ENCODE assay signal across 10 mouse cellular contexts in the genomic region with DNA sequence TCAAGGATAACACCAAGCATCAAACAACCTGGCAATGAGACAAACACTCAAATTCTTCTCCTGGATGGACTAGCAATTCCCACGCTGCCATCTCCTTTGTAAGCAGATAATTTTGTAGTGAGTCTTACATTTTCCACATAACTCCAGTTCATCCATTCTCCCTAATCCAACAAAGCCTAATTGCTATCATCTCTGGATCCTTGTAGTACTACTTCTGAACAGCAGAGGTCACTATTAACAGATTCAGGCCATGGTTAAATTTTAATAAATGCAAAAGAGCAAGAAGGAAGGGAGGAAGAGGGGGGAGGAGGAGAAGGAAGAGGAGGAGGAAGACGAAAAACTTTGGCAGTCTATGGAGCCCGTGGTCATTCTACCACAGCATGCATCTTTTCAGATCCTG.
DNase-seq lines count a peak whose midpoint lies in the region; ATAC-seq and TF ChIP-seq lines count a peak whose summit lies in the region.
"Had no signal": no experiment of that assay in that cellular context is flagged by ENCODE, and none has a peak within 500 bp of the region (broad histone marks: within the 10 kb centered on the region; RNA-seq: fewer than 3 reads in every experiment).

No protein-coding gene starts in this region.

- no peak overlapping the region for H3K4me3 ChIP-seq in gastrocnemius, adult 2 months
- H3K4me3 ChIP-seq: hindbrain, embryonic 12.5 days; liver, embryonic 15.5 days had no signal

- intact Hi-C loops in gastrocnemius, adult 2 months (cut with DNase I): loop anchor here (1.0 kb wide), 1 partner anchor 706 kb away; no protein-coding TSS in a partner anchor
- intact Hi-C loops in gastrocnemius, postnatal 14 days (cut with DNase I; ENCODE audit: low total_unique reads): loop anchor here (2.0 to 10.0 kb wide), 2 partner anchors 337 to 711 kb away; no protein-coding TSS in a partner anchor
- intact Hi-C loops in left cerebral cortex, postnatal 14 days (cut with DNase I): loop anchor here (2.0 to 5.0 kb wide), 2 partner anchors 345 to 709 kb away; no protein-coding TSS in a partner anchor

- no peak for DNase-seq in gastrocnemius, adult 2 months
- no peak for DNase-seq in gastrocnemius, postnatal 14 days
- peak; percentile 15 to 61 for DNase-seq in left cerebral cortex, postnatal 14 days (ENCODE audit: low spot score in 2 of 2)
- DNase-seq in left cerebral cortex, adult 18-20 months (ENCODE audit: low spot score in 2 of 2): no peak
- DNase-seq in Muller cell, postnatal 12 days (ENCODE audit: inconsistent ontology term): peak; percentile 95
- DNase-seq in gastrocnemius, postnatal 10 days: no peak
- no peak for DNase-seq in MN1 (ENCODE audit: low spot score)

- no peak overlapping the region for H3K27ac ChIP-seq in gastrocnemius, adult 2 months
- H3K27ac ChIP-seq: hindbrain, embryonic 12.5 days; liver, embryonic 15.5 days had no signal

- peak; percentile 21 to 53; a peak in 2 of 4 replicates for ATAC-seq in hematopoietic stem cell, adult 5-6 weeks (replicated peaks in 1 of 2; ENCODE audit: insufficient read depth in 1 of 2, low FRiP score in 2 of 2, low TSS enrichment in 1 of 2, low read depth in 1 of 2, poor library complexity in 2 of 2, severe bottlenecking in 2 of 2)

- peak; percentile 78 for TF ChIP-seq CTCF in gastrocnemius, adult 2 months (IDR thresholded peaks at IDR 0.05)

Comparison
In these comparisons a context has a peak if more than half of its experiments do, and no peak if none do; other contexts are left out.
1. DNase-seq: peak in left cerebral cortex, postnatal 14 days (2 of 2) and Muller cell, postnatal 12 days (single experiment); none in gastrocnemius, adult 2 months (single experiment), gastrocnemius, postnatal 14 days (single experiment), left cerebral cortex, adult 18-20 months (0 of 2), gastrocnemius, postnatal 10 days (single experiment) and MN1 (single experiment).